ENCODE assay signal across 16 mouse cellular contexts in the genomic region with DNA sequence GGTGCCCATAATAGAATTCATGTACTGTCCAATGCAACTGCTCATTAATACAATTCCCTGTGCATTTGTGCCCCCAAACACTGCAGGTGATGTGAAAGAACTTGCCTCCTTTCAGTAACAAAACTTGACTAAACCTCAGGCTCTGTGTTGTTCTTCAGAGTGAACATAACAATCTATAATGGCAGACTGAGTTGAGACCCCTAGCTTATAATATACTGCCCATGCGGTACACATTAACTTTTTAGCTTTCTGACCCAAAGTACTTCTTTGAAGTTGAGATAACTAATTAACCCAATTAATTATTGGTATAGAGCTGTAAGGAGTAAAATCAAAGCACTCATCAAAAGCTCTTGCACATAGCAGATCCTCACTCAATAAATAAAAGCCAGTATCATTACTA.
"Had no signal": no experiment of that assay in that cellular context is flagged by ENCODE, and none has a peak within 500 bp of the region (broad histone marks: within the 10 kb centered on the region; RNA-seq: fewer than 3 reads in every experiment).

No protein-coding gene starts in this region.

- DNase-seq: retina, postnatal 1 day; right cerebral cortex, adult 18-20 months; right cerebral cortex, postnatal 14 days; right cerebral cortex, postnatal 25 days; right cerebral cortex, postnatal 4 days; spleen, adult 18-20 months; thymus, adult 18-20 months; thymus, adult 2 months; thymus, postnatal 14 days; thymus, postnatal 25 days; thymus, postnatal 36 days; thymus, postnatal 4 days had no signal

- H3K27ac ChIP-seq: neural tube, embryonic 13.5 days; neural tube, embryonic 15.5 days; stomach, embryonic 15.5 days; stomach, postnatal 0 days had no signal

- H3K4me2 ChIP-seq: neural tube, embryonic 13.5 days; neural tube, embryonic 15.5 days; stomach, embryonic 15.5 days had no signal

- H3K36me3 ChIP-seq: neural tube, embryonic 13.5 days; neural tube, embryonic 15.5 days; stomach, embryonic 15.5 days had no signal

- H3K27me3 ChIP-seq: neural tube, embryonic 13.5 days; neural tube, embryonic 15.5 days; stomach, embryonic 15.5 days had no signal

- H3K4me1 ChIP-seq: neural tube, embryonic 13.5 days; neural tube, embryonic 15.5 days; stomach, embryonic 15.5 days had no signal

- H3K9me3 ChIP-seq: neural tube, embryonic 13.5 days; neural tube, embryonic 15.5 days; stomach, embryonic 15.5 days had no signal

- H3K9ac ChIP-seq: neural tube, embryonic 13.5 days; neural tube, embryonic 15.5 days; stomach, embryonic 15.5 days had no signal

- H3K4me3 ChIP-seq: neural tube, embryonic 13.5 days; neural tube, embryonic 15.5 days; stomach, embryonic 15.5 days had no signal
